In the genomic region with DNA sequence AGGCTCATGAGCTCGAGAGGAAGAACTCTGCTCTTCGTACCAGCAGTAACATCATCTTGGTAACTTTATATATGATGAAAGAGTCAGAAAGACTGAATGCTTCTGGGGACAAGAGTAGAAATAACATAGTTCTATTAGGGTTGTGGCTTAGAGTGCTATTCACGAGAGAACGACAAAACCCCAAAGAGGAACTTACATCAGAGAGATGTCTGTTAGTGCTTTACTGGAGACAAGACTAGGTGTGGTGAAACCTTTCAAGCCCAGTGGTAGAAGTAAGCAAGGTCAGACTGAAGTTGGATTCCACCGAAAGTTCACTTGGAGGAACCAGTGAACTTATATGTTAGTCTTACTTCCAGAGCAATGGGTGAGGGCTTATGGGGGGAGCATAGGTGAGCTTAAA, we compare ENCODE assay signal across 25 mouse cellular contexts. TPM values are rescaled to one million over a fixed set of nuclear protein-coding genes. Genes with fewer than 3 reads are reported as not detected.
"Had no signal": no experiment of that assay in that cellular context is flagged by ENCODE, and none has a peak within 500 bp of the region (broad histone marks: within the 10 kb centered on the region; RNA-seq: fewer than 3 reads in every experiment).

No protein-coding gene starts in this region.

- H3K9me3 ChIP-seq: intestine, embryonic 15.5 days; limb, embryonic 12.5 days; liver, embryonic 13.5 days; midbrain, embryonic 12.5 days; neural tube, embryonic 15.5 days; stomach, embryonic 15.5 days had no signal

- H3K4me2 ChIP-seq: intestine, embryonic 15.5 days; limb, embryonic 12.5 days; liver, embryonic 13.5 days; midbrain, embryonic 12.5 days; neural tube, embryonic 15.5 days; stomach, embryonic 15.5 days had no signal

- H3K4me3 ChIP-seq: intestine, embryonic 15.5 days; left cerebral cortex, adult 2 months; limb, embryonic 12.5 days; liver, embryonic 13.5 days; midbrain, embryonic 12.5 days; myocyte; neural tube, embryonic 15.5 days; stomach, embryonic 15.5 days had no signal

- H3K27ac ChIP-seq: intestine, embryonic 15.5 days; left cerebral cortex, adult 2 months; limb, embryonic 12.5 days; liver, embryonic 13.5 days; midbrain, embryonic 12.5 days; neural tube, embryonic 15.5 days; stomach, embryonic 15.5 days had no signal

- ATAC-seq: intestine, embryonic 15.5 days had no signal

- H3K27me3 ChIP-seq: intestine, embryonic 15.5 days; limb, embryonic 12.5 days; liver, embryonic 13.5 days; megakaryocyte, embryonic 14.5 days; midbrain, embryonic 12.5 days; neural tube, embryonic 15.5 days; stomach, embryonic 15.5 days had no signal

- H3K36me3 ChIP-seq: intestine, embryonic 15.5 days; limb, embryonic 12.5 days; liver, embryonic 13.5 days; midbrain, embryonic 12.5 days; neural tube, embryonic 15.5 days; stomach, embryonic 15.5 days had no signal

- H3K4me1 ChIP-seq: intestine, embryonic 15.5 days; midbrain, embryonic 12.5 days; neural tube, embryonic 15.5 days; stomach, embryonic 15.5 days had no signal

- DNase-seq: kidney, adult 18-20 months; kidney, postnatal 25 days; liver; liver, embryonic 13.5 days; liver, postnatal 0 days; lung, postnatal 36 days; right cerebral cortex, postnatal 4 days; spleen, adult 18-20 months; thymus, postnatal 36 days had no signal

- H3K9ac ChIP-seq: intestine, embryonic 15.5 days; limb, embryonic 12.5 days; liver, embryonic 13.5 days; liver, postnatal 0 days; midbrain, embryonic 12.5 days; neural tube, embryonic 15.5 days; stomach, embryonic 15.5 days had no signal

RNA-seq across cellular contexts. Expression of gene Gm5426, which starts 12.5 kb away (rescaled TPM):
- total RNA-seq: layer of hippocampus, postnatal 25 days; left cerebral cortex, adult 2 months; left cerebral cortex, postnatal 14 days; midbrain, postnatal 0 days had no signal
- polyA plus RNA-seq: intestine, embryonic 15.5 days; kidney, embryonic 14.5 days; limb, embryonic 12.5 days; liver, embryonic 13.5 days; liver, postnatal 0 days; lung, embryonic 16.5 days; midbrain, embryonic 12.5 days; midbrain, postnatal 0 days; myocyte; neural tube, embryonic 11.5 days; neural tube, embryonic 15.5 days; stomach, embryonic 15.5 days; testis, adult 2 months; thymus, postnatal 0 days had no signal
